Mouse (Mus musculus) embryo, embryonic 10.5 days (tissue): ENCODE data around the gene Olfr1087.
"Not testable (repeated sequence)": the region's sequence is repeated elsewhere in the genome, so short reads cannot be mapped to it uniquely, and the experiment has no call there.

Source experiments
- DNase-seq: peaks from one replicate; pipeline ENCODE4 v3.0.0-alpha.2; 2015; ENCODE audit warnings: low spot score

Gene Olfr1087

DNA sequence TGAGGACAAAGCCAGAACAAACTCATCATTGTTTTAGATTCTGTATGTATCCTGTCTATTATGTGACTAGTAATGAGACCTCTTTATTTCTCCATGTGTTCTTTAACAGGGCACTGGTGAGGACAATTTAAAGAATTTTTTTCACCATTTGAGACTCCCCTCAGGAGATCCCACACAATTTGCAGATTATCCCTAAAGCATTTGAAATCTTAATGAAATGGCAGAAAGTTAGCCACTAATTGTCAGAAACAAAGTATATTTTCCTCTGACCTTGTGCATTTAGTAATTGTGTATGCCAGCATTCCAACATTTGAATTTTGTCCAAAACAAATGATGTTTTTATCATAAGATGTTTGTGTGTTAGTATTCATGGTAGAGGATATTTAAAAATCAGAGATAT is at the start of gene Olfr1087:
Gene Olfr1087 (minus strand): TSS at position 101 of the 400 bp plus-strand sequence.
- no peak for DNase-seq

DNA sequence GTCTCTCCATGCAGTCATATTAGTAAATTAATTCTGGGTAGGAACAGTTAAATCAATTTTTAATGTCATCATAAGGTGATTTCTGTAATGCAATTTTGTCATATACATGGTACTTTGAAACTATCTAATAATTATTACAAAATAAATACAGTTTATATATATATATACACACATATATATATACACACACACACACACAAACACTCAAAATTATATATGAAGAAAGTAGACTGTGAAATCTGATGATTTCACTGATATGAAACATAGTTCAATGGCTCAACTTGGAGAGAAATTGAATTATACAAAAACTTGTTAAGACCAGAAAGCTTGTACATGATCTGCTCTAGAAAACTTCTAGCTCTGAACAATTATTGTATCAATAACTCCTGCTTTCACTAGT is 35.4 kb upstream of the Olfr1087 start, which contains the start of gene Olfr1089:
Gene Olfr1089 (minus strand): TSS at position 101 of the 400 bp plus-strand sequence.
- no peak for DNase-seq

GRCm38 (mm10) chr2:86679992-86680391 is 18.2 kb downstream of the Olfr1087 start, which contains the start of gene Olfr1086:
Gene Olfr1086, minus strand, starts transcription at chr2:86680092.
- no peak for DNase-seq

DNA sequence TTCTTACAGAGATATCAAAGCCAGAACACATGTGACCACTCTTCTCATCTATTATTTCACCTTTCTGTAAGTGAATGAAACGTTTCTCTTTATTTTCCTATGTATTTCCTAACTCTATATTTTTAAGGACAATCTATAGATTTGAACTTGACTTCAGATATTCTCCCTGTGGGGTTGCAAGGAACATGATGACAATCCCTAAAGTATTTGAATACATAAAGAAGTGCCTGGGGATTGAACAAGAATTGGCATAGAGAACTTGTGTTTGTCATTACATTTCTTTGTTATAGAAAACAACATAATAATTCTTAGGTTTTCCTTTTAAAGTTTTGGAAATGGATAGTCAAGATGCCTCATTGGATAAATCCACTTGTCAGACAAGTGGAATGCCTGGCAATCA is 36.3 kb downstream of the Olfr1087 start, which contains the start of gene Olfr1085:
Gene Olfr1085 (minus strand): TSS at position 101 of the 400 bp plus-strand sequence.
- DNase-seq = no peak

DNA sequence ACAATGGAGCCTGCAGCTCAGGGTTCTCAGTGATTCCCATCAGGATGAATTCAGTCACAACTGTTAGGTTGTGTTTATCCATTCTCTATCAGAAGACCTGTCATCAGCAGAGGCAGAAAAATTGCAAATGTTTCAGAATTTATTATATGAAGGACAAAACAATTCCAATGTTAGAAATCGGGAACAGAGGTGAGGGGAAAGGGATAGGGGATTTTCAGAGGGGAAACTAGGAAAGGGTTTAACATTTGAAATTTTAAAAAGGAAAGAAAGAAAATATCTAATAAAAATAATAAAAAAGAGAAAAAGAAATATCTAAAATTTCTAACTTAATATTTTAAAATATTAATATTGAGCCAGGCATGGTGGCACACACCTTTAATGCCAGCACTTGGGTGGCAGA is 58.6 kb downstream of the Olfr1087 start, which contains the start of gene Olfr1084:
Gene Olfr1084 (minus strand): TSS at position 101 of the 400 bp plus-strand sequence.
- DNase-seq = not testable (repeated sequence)
